18 mouse cellular contexts compared by ENCODE assay signal in the genomic region with DNA sequence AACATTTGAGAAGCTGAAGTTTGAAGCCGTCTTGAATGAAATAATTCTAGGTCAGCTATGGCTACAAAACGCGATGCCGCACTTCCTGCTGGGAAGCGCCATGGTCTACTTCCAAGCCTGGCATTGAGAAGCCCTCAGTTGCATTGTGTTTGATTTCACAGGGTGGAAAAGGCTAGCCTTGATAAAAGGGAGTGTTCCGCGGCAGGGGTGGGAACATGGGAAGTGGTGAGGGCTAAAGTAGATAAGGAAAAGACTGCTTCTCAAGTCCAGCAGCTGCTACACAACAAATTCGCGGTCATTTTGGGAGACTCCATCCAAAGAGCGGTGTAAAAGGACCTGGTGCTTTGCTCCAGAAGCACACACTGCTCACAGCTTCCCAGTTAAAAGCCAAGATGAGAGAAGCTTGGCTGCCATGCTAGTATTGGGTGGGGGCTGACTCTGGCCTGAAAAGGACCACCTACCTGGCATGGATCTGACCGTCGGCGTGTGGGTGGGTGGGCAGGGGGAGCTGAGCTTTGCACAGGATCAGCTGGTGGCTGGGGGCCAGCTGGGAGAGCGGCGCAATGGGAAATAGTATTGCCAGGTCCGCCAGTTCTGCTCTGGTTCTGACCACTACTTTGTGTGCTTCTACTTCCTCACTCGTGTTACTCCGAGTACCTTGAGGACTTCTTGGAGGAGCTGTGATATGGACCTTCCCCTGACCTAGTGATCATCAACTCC. TPM values are rescaled to one million over a fixed set of nuclear protein-coding genes. Genes with fewer than 3 reads are reported as not detected.
DNase-seq lines count a peak whose midpoint lies in the region; ATAC-seq lines count a peak whose summit lies in the region.
"Had no signal": no experiment of that assay in that cellular context is flagged by ENCODE, and none has a peak within 500 bp of the region (broad histone marks: within the 10 kb centered on the region; RNA-seq: fewer than 3 reads in every experiment).

No protein-coding gene starts in this region.

- DNase-seq in midbrain, embryonic 10.5 days (ENCODE audit: low spot score) = peak; percentile 9
- DNase-seq in midbrain, embryonic 11.5 days (ENCODE audit: low spot score, missing footprints) = no peak
- no peak for DNase-seq in liver, embryonic 11.5 days (ENCODE audit: low spot score)
- DNase-seq in adrenal gland, postnatal 10 days = no peak
- no peak for DNase-seq in gastrocnemius, postnatal 10 days
- DNase-seq: cerebellum, adult 11 months; cerebellum, postnatal 25 days; gastrocnemius, postnatal 36 days; heart, postnatal 10 days; kidney, adult 18-20 months; kidney, postnatal 4 days had no signal

- H3K4me1 ChIP-seq in midbrain, embryonic 10.5 days = peaks cover 7% of the 10 kb centered on the region
- H3K4me1 ChIP-seq in midbrain, embryonic 11.5 days (ENCODE audit: control insufficient read depth, insufficient read depth, low read length) = no peaks in the 10 kb centered on the region
- H3K4me1 ChIP-seq in liver, embryonic 11.5 days (replicated peaks; ENCODE audit: control insufficient read depth, insufficient read depth, low read length) = peaks cover 27% of the 10 kb centered on the region
- H3K4me1 ChIP-seq: limb, embryonic 12.5 days; midbrain, embryonic 13.5 days had no signal

- H3K27ac ChIP-seq in midbrain, embryonic 10.5 days (replicated peaks) = no peak overlapping the region
- no peak overlapping the region for H3K27ac ChIP-seq in midbrain, embryonic 11.5 days (ENCODE audit: low read depth, low read length)
- H3K27ac ChIP-seq in liver, embryonic 11.5 days (ENCODE audit: low read depth, low read length) = no peak overlapping the region
- H3K27ac ChIP-seq: limb, embryonic 12.5 days; midbrain, embryonic 13.5 days had no signal

- no peak overlapping the region for H3K4me3 ChIP-seq in midbrain, embryonic 10.5 days
- no peak overlapping the region for H3K4me3 ChIP-seq in midbrain, embryonic 11.5 days (ENCODE audit: low read depth, low read length)
- no peak overlapping the region for H3K4me3 ChIP-seq in liver, embryonic 11.5 days (ENCODE audit: low read depth, low read length)
- H3K4me3 ChIP-seq: limb, embryonic 12.5 days; midbrain, embryonic 13.5 days had no signal

- H3K9me3 ChIP-seq in midbrain, embryonic 10.5 days (replicated peaks) = no peaks in the 10 kb centered on the region
- no peaks in the 10 kb centered on the region for H3K9me3 ChIP-seq in midbrain, embryonic 11.5 days (ENCODE audit: control insufficient read depth, low read length)
- H3K9me3 ChIP-seq in liver, embryonic 11.5 days (ENCODE audit: control insufficient read depth, low read length) = no peaks in the 10 kb centered on the region
- H3K9me3 ChIP-seq: limb, embryonic 12.5 days; midbrain, embryonic 13.5 days had no signal

- ATAC-seq in midbrain, embryonic 11.5 days (ENCODE audit: low FRiP score) = no peak
- ATAC-seq in granulocyte monocyte progenitor cell, adult 5-6 weeks (replicated peaks; ENCODE audit: poor library complexity, severe bottlenecking) = peak; percentile 34
- no peak for ATAC-seq in liver, embryonic 11.5 days (replicated peaks; ENCODE audit: low FRiP score)
- ATAC-seq in megakaryocyte progenitor cell, adult 5-6 weeks (replicated peaks; ENCODE audit: poor library complexity) = peak; percentile 20; the same call in 1 of the 2 replicates
- ATAC-seq: hindbrain, embryonic 16.5 days; lung, postnatal 0 days; midbrain, embryonic 13.5 days had no signal

- H3K36me3 ChIP-seq in midbrain, embryonic 10.5 days = no peaks in the 10 kb centered on the region
- H3K36me3 ChIP-seq in midbrain, embryonic 11.5 days (ENCODE audit: control insufficient read depth, insufficient read depth, low read length) = no peaks in the 10 kb centered on the region
- H3K36me3 ChIP-seq in liver, embryonic 11.5 days (ENCODE audit: control insufficient read depth, insufficient read depth, low read length) = no peaks in the 10 kb centered on the region
- H3K36me3 ChIP-seq: limb, embryonic 12.5 days; midbrain, embryonic 13.5 days had no signal

- no peak overlapping the region for H3K4me2 ChIP-seq in midbrain, embryonic 11.5 days
- H3K4me2 ChIP-seq in liver, embryonic 11.5 days = peak overlapping the region; percentile 33; the same call in 1 of the 2 replicates
- H3K4me2 ChIP-seq: limb, embryonic 12.5 days; midbrain, embryonic 13.5 days had no signal

- WGBS in midbrain, embryonic 10.5 days = 86% methylated on average over 18 of the region's 18 CpGs
- WGBS in midbrain, embryonic 11.5 days = 88% methylated on average over 18 of the region's 18 CpGs
- WGBS in liver, embryonic 11.5 days = 56% methylated on average over 18 of the region's 18 CpGs

- no peak overlapping the region for H3K9ac ChIP-seq in midbrain, embryonic 11.5 days (ENCODE audit: low read length)
- no peak overlapping the region; the same call in 1 of the 2 replicates for H3K9ac ChIP-seq in liver, embryonic 11.5 days (ENCODE audit: low read depth, low read length)
- H3K9ac ChIP-seq: limb, embryonic 12.5 days; midbrain, embryonic 13.5 days had no signal

- no peaks in the 10 kb centered on the region for H3K27me3 ChIP-seq in midbrain, embryonic 10.5 days (ENCODE audit: low read depth, poor library complexity, severe bottlenecking)
- no peaks in the 10 kb centered on the region for H3K27me3 ChIP-seq in midbrain, embryonic 11.5 days (ENCODE audit: control insufficient read depth, insufficient read depth, low read length)
- H3K27me3 ChIP-seq in liver, embryonic 11.5 days (replicated peaks; ENCODE audit: control insufficient read depth, insufficient read depth, low read length) = no peaks in the 10 kb centered on the region
- H3K27me3 ChIP-seq: limb, embryonic 12.5 days; midbrain, embryonic 13.5 days had no signal

RNA-seq across cellular contexts. Expression of gene Hist1h1c, which starts 10.0 kb away (rescaled TPM):
- polyA plus RNA-seq in midbrain, embryonic 10.5 days (2016; fragmentation: Nextera tagmentation; extraction: Ambion mirVana) = 8.8 and 9.5 TPM in 2 replicates
- polyA plus RNA-seq in midbrain, embryonic 11.5 days (2014; fragmentation: Nextera tagmentation; extraction: Ambion mirVana) = 13.5 and 14.0 TPM in 2 replicates
- total RNA-seq in granulocyte monocyte progenitor cell, adult 5-6 weeks (2014; fragmentation: Nextera tagmentation) = 61.8 and 110 TPM in 2 replicates
- total RNA-seq in granulocyte monocyte progenitor cell, adult 5-6 weeks (2017) = 737 and 810 TPM in 2 replicates
- polyA plus RNA-seq in liver, embryonic 11.5 days (2014; fragmentation: Nextera tagmentation; extraction: Ambion mirVana) = 24.2 and 25.8 TPM in 2 replicates
- 103 and 110 TPM in 2 replicates for total RNA-seq in megakaryocyte progenitor cell, adult 5-6 weeks (2015)
- 686 and 791 TPM in 2 replicates for total RNA-seq in megakaryocyte progenitor cell, adult 5-6 weeks (2017)
- 100 to 1,000 TPM; 366 to 432 TPM for total RNA-seq in adrenal gland, postnatal 10 days (2021)
- total RNA-seq in gastrocnemius, postnatal 10 days (2021) = 100 to 1,000 TPM; 361 to 459 TPM

RNA-seq across cellular contexts. Expression of gene Hist1h3c, which starts 16.8 kb away (rescaled TPM):
- polyA plus RNA-seq in midbrain, embryonic 10.5 days (2016; fragmentation: Nextera tagmentation; extraction: Ambion mirVana) = 7.3 and 9.5 TPM in 2 replicates
- 8.6 and 9.2 TPM in 2 replicates for polyA plus RNA-seq in midbrain, embryonic 11.5 days (2014; fragmentation: Nextera tagmentation; extraction: Ambion mirVana)
- total RNA-seq in granulocyte monocyte progenitor cell, adult 5-6 weeks (2014; fragmentation: Nextera tagmentation) = 24.5 and 38.0 TPM in 2 replicates
- total RNA-seq in granulocyte monocyte progenitor cell, adult 5-6 weeks (2017) = 507 and 886 TPM in 2 replicates
- 6.1 and 6.7 TPM in 2 replicates for polyA plus RNA-seq in liver, embryonic 11.5 days (2014; fragmentation: Nextera tagmentation; extraction: Ambion mirVana)
- total RNA-seq in megakaryocyte progenitor cell, adult 5-6 weeks (2015) = 88.8 and 93.1 TPM in 2 replicates
- 555 and 756 TPM in 2 replicates for total RNA-seq in megakaryocyte progenitor cell, adult 5-6 weeks (2017)
- total RNA-seq in adrenal gland, postnatal 10 days (2021) = 100 to 1,000 TPM; 127 to 144 TPM
- total RNA-seq in gastrocnemius, postnatal 10 days (2021) = 10 to 100 TPM; 86.2 to 86.5 TPM
- total RNA-seq: left cerebral cortex, adult 18-20 months had no signal

RNA-seq across cellular contexts. Expression of gene Hist1h2bb, which starts 17.9 kb away (rescaled TPM):
- polyA plus RNA-seq in midbrain, embryonic 10.5 days (2016; fragmentation: Nextera tagmentation; extraction: Ambion mirVana) = 2.3 and 2.4 TPM in 2 replicates
- 2.1 and 2.4 TPM in 2 replicates for polyA plus RNA-seq in midbrain, embryonic 11.5 days (2014; fragmentation: Nextera tagmentation; extraction: Ambion mirVana)
- 155 and 176 TPM in 2 replicates for total RNA-seq in granulocyte monocyte progenitor cell, adult 5-6 weeks (2014; fragmentation: Nextera tagmentation)
- 3,446 and 3,529 TPM in 2 replicates for total RNA-seq in granulocyte monocyte progenitor cell, adult 5-6 weeks (2017)
- polyA plus RNA-seq in liver, embryonic 11.5 days (2014; fragmentation: Nextera tagmentation; extraction: Ambion mirVana) = 3.1 and 4.6 TPM in 2 replicates
- total RNA-seq in megakaryocyte progenitor cell, adult 5-6 weeks (2015) = 232 TPM in 2 replicates
- 3,020 and 3,268 TPM in 2 replicates for total RNA-seq in megakaryocyte progenitor cell, adult 5-6 weeks (2017)
- 100 to 1,000 TPM; 173 to 206 TPM for total RNA-seq in adrenal gland, postnatal 10 days (2021)
- 100 to 1,000 TPM; 106 to 125 TPM for total RNA-seq in gastrocnemius, postnatal 10 days (2021)

RNA-seq across cellular contexts. Expression of gene Hfe, which starts 18.0 kb away (rescaled TPM):
- polyA plus RNA-seq in midbrain, embryonic 10.5 days (2016; fragmentation: Nextera tagmentation; extraction: Ambion mirVana) = 2.3 and 2.5 TPM in 2 replicates
- polyA plus RNA-seq in midbrain, embryonic 11.5 days (2014; fragmentation: Nextera tagmentation; extraction: Ambion mirVana) = 2.7 and 3.3 TPM in 2 replicates
- total RNA-seq in granulocyte monocyte progenitor cell, adult 5-6 weeks (2014; fragmentation: Nextera tagmentation) = 7.9 and 19.9 TPM in 2 replicates
- total RNA-seq in granulocyte monocyte progenitor cell, adult 5-6 weeks (2017) = 7.6 and 9.7 TPM in 2 replicates
- polyA plus RNA-seq in liver, embryonic 11.5 days (2014; fragmentation: Nextera tagmentation; extraction: Ambion mirVana) = 6.1 and 7.2 TPM in 2 replicates
- 15.9 and 16.6 TPM in 2 replicates for total RNA-seq in megakaryocyte progenitor cell, adult 5-6 weeks (2015)
- 6.0 and 8.7 TPM in 2 replicates for total RNA-seq in megakaryocyte progenitor cell, adult 5-6 weeks (2017)
- 10 to 100 TPM; 23.3 to 31.0 TPM for total RNA-seq in adrenal gland, postnatal 10 days (2021)
- total RNA-seq in gastrocnemius, postnatal 10 days (2021) = 1 to 10 TPM; 8.1 to 9.5 TPM

RNA-seq across cellular contexts. Expression of gene Hist1h2ab, which starts 22.3 kb away (rescaled TPM):
- polyA plus RNA-seq in midbrain, embryonic 10.5 days (2016; fragmentation: Nextera tagmentation; extraction: Ambion mirVana) = 44.4 and 45.3 TPM in 2 replicates
- 42.8 and 57.5 TPM in 2 replicates for polyA plus RNA-seq in midbrain, embryonic 11.5 days (2014; fragmentation: Nextera tagmentation; extraction: Ambion mirVana)
- total RNA-seq in granulocyte monocyte progenitor cell, adult 5-6 weeks (2014; fragmentation: Nextera tagmentation) = 9.2 and 31.4 TPM in 2 replicates
- 1,996 and 2,074 TPM in 2 replicates for total RNA-seq in granulocyte monocyte progenitor cell, adult 5-6 weeks (2017)
- 38.5 and 42.1 TPM in 2 replicates for polyA plus RNA-seq in liver, embryonic 11.5 days (2014; fragmentation: Nextera tagmentation; extraction: Ambion mirVana)
- total RNA-seq in megakaryocyte progenitor cell, adult 5-6 weeks (2015) = 28.1 and 45.4 TPM in 2 replicates
- total RNA-seq in megakaryocyte progenitor cell, adult 5-6 weeks (2017) = 2,397 and 3,405 TPM in 2 replicates
- 100 to 1,000 TPM; 281 to 334 TPM for total RNA-seq in adrenal gland, postnatal 10 days (2021)
- total RNA-seq in gastrocnemius, postnatal 10 days (2021) = 100 to 1,000 TPM; 187 to 217 TPM

Comparison
In these comparisons a context has a peak if more than half of its experiments do, and no peak if none do; other contexts are left out.
1. ATAC-seq: peak in granulocyte monocyte progenitor cell, adult 5-6 weeks (single experiment) and megakaryocyte progenitor cell, adult 5-6 weeks (single experiment); none in midbrain, embryonic 11.5 days (single experiment) and liver, embryonic 11.5 days (single experiment).